18 mouse cellular contexts compared by ENCODE assay signal in genomic region chr10:50169116-50169515, GRCm38 (mm10).
"Had no signal": no experiment of that assay in that cellular context is flagged by ENCODE, and none has a peak within 500 bp of the region (broad histone marks: within the 10 kb centered on the region; RNA-seq: fewer than 3 reads in every experiment).

No protein-coding gene starts in this region.

- H3K9ac ChIP-seq: limb, embryonic 12.5 days; liver, embryonic 13.5 days; liver, postnatal 0 days; lung, embryonic 15.5 days; neural tube, embryonic 15.5 days had no signal

- H3K9me3 ChIP-seq: limb, embryonic 12.5 days; liver, embryonic 13.5 days; lung, embryonic 15.5 days; neural tube, embryonic 15.5 days had no signal

- H3K4me3 ChIP-seq: layer of hippocampus, adult 2 months; limb, embryonic 12.5 days; liver, embryonic 13.5 days; lung, embryonic 15.5 days; megakaryocyte, embryonic 14.5 days; neural tube, embryonic 15.5 days had no signal

- H3K4me2 ChIP-seq: limb, embryonic 12.5 days; liver, embryonic 13.5 days; lung, embryonic 15.5 days; midbrain, embryonic 11.5 days; neural tube, embryonic 15.5 days had no signal

- DNase-seq: kidney, postnatal 36 days; liver; liver, embryonic 13.5 days; liver, postnatal 0 days; lung, postnatal 14 days; right cerebral cortex, adult 18-20 months; right cerebral cortex, postnatal 25 days; thymus, postnatal 4 days had no signal

- H3K36me3 ChIP-seq: limb, embryonic 12.5 days; liver, embryonic 13.5 days; lung, embryonic 15.5 days; neural tube, embryonic 15.5 days had no signal

- H3K27me3 ChIP-seq: limb, embryonic 12.5 days; liver, embryonic 13.5 days; lung, embryonic 15.5 days; megakaryocyte, embryonic 14.5 days; neural tube, embryonic 15.5 days had no signal

- ATAC-seq: liver, postnatal 0 days; midbrain, embryonic 16.5 days had no signal

- H3K4me1 ChIP-seq: limb, embryonic 12.5 days; liver, embryonic 13.5 days; lung, embryonic 15.5 days; megakaryocyte, embryonic 14.5 days; neural tube, embryonic 15.5 days had no signal

- H3K27ac ChIP-seq: kidney, postnatal 0 days; layer of hippocampus, adult 2 months; limb, embryonic 12.5 days; liver, embryonic 13.5 days; lung, embryonic 15.5 days; macrophage; neural tube, embryonic 15.5 days; stomach, postnatal 0 days had no signal
